Mouse (Mus musculus): ENCODE data around the gene Cers6.

- TF ChIP-seq CTCF (IDR thresholded peaks at IDR 0.05; ENCODE audit: insufficient read depth, low read depth, low read length) (no peak), POLR2A (IDR thresholded peaks at IDR 0.05; ENCODE audit: insufficient read depth, low read depth, low read length) (no peak)
These were observed 9.9 kb downstream of the Cers6 start for GRCm38 (mm10) chr2:68870999-68871780.

Data from olfactory bulb, adult 2 months (tissue).